Mouse (Mus musculus) liver, embryonic 14.5 days (tissue): ENCODE results near the gene 4921504E06Rik.

Source experiments
- CTCF ChIP-seq: IDR thresholded peaks from 2 replicates; pipeline ENCODE4 v1.5.1; 2016; ENCODE audit warnings: antibody characterized with exemption, low read depth, control low read depth
- EP300 ChIP-seq: IDR thresholded peaks from 2 replicates; pipeline ENCODE4 v1.6.1; 2016; ENCODE audit warnings: antibody characterized with exemption, low read depth

DNA sequence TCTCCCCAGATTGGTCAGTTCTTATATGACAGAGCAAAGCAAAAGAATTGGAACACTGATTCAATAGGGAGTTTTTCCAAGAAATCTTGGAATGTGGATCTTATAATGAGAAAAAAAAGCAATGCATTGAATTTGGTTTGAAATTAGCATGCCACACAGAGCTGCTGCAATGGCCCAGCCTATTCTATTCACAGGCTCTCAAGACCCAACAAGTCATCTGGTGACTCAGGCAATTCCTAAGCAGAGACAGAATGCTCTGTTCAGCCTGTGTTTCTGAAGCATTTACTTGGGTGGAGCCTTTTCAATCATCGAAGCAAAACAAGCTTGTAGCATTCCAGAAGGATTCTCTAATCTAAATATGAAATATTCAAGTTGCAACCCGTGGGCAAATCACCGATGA lies 26.1 kb upstream of the 4921504E06Rik start:
- TF ChIP-seq CTCF (no peak), EP300 (no peak)
